Mouse (Mus musculus) MEL (cell line): ENCODE measurements around the gene Ppil6. TPM values are rescaled to one million over a fixed set of nuclear protein-coding genes. Genes with fewer than 3 reads are reported as not detected.

Source experiments
- DNase-seq: peaks from one replicate; pipeline ENCODE4 v3.0.0; 2011; ENCODE audit warnings: low read depth, low spot score
- H3K27ac ChIP-seq: 2 replicates; pipeline ENCODE4 v1.5.1; 2012; ENCODE audit warnings: low read depth, mild to moderate bottlenecking, control low read depth, low read length, moderate library complexity; ENCODE audit not compliant: control insufficient read depth
- H3K27me3 ChIP-seq, 2 experiments: fragments of 150-350 bp in 1 of 2; sonication (generic) in 1 of 2; 2 replicates each; pipeline ENCODE4 v1.6.1; 2012; ENCODE audit warnings: low read length in 2 of 2, mild to moderate bottlenecking in 2 of 2, improper control_type of control experiment in 1 of 2, moderate library complexity in 1 of 2; ENCODE audit not compliant: insufficient read depth in 2 of 2, control insufficient read depth in 1 of 2
- H3K36me3 ChIP-seq, 2 experiments: 2 replicates each; pipeline ENCODE4 v1.6.1; 2012 to 2014; ENCODE audit warnings: low read length in 2 of 2, improper control_type of control experiment in 1 of 2, inconsistent platforms in 1 of 2, mild to moderate bottlenecking in 1 of 2; ENCODE audit not compliant: insufficient read depth in 2 of 2, control insufficient read depth in 1 of 2
- H3K4me1 ChIP-seq, 2 experiments: fragments of 150-350 bp in 1 of 2; sonication (generic) in 1 of 2; 2 replicates each; pipeline ENCODE4 v1.6.1; 2012; ENCODE audit warnings: low read length in 2 of 2, improper control_type of control experiment in 1 of 2, mild to moderate bottlenecking in 1 of 2; ENCODE audit not compliant: insufficient read depth in 2 of 2, control insufficient read depth in 1 of 2
- H3K4me3 ChIP-seq, 2 experiments: fragments of 150-350 bp in 1 of 2; sonication (generic) in 1 of 2; 2 replicates each; pipeline ENCODE4 v1.5.1; 2012; ENCODE audit warnings: low read depth in 2 of 2, low read length in 2 of 2, mild to moderate bottlenecking in 2 of 2, moderate library complexity in 2 of 2, control low read depth in 1 of 2, improper control_type of control experiment in 1 of 2; ENCODE audit not compliant: control insufficient read depth in 1 of 2, insufficient read depth in 1 of 2
- H3K79me2 ChIP-seq: 2 replicates; pipeline ENCODE4 v1.6.1; 2012; ENCODE audit warnings: mild to moderate bottlenecking, low read length, moderate library complexity; ENCODE audit not compliant: control insufficient read depth, poor library complexity, insufficient read depth
- H3K9ac ChIP-seq: 2 replicates; pipeline ENCODE4 v1.6.1; 2012; ENCODE audit warnings: low read depth, mild to moderate bottlenecking, control low read depth, low read length, moderate library complexity; ENCODE audit not compliant: control insufficient read depth, poor library complexity, severe bottlenecking
- H3K9me3 ChIP-seq: fragments of 150-350 bp; sonication (generic); replicated peaks from 2 replicates; pipeline ENCODE4 v1.6.1; 2012; ENCODE audit warnings: mild to moderate bottlenecking, low read length, improper control_type of control experiment, moderate library complexity; ENCODE audit not compliant: insufficient read depth
- ELF1 ChIP-seq: IDR thresholded peaks from 2 replicates; pipeline ENCODE4 v1.6.1; 2014; ENCODE audit warnings: low read depth, mild to moderate bottlenecking, inconsistent platforms, low read length, improper control_type of control experiment, moderate library complexity
- EP300 ChIP-seq, 2 experiments: IDR thresholded peaks; 2 replicates each; pipeline ENCODE4 v1.6.1; 2011; ENCODE audit warnings: improper control_type of control experiment in 2 of 2, low read length in 2 of 2, low read depth in 1 of 2, mild to moderate bottlenecking in 1 of 2
- GATA1 ChIP-seq: IDR thresholded peaks from 2 replicates; pipeline ENCODE4 v1.6.1; 2011; ENCODE audit warnings: low read depth, low read length, improper control_type of control experiment
- HCFC1 ChIP-seq: IDR thresholded peaks from 2 replicates; pipeline ENCODE4 v1.6.1; 2012; ENCODE audit warnings: low read depth, mild to moderate bottlenecking, inconsistent platforms, low read length, improper control_type of control experiment, moderate library complexity
- MYC ChIP-seq: IDR thresholded peaks from 2 replicates; pipeline ENCODE4 v1.6.1; 2011; ENCODE audit warnings: low read depth, mild to moderate bottlenecking, low read length, improper control_type of control experiment, moderate library complexity
- NELFE ChIP-seq: IDR thresholded peaks from 2 replicates; pipeline ENCODE4 v1.6.1; 2011; ENCODE audit warnings: low read depth, low read length, improper control_type of control experiment
- NRF1 ChIP-seq: IDR thresholded peaks from 2 replicates; pipeline ENCODE4 v1.6.1; 2014; ENCODE audit warnings: low read depth, mild to moderate bottlenecking, inconsistent platforms, low read length, improper control_type of control experiment, moderate library complexity; ENCODE audit not compliant: poor library complexity, insufficient read depth, severe bottlenecking
- POLR2AphosphoS2 ChIP-seq: IDR thresholded peaks from 2 replicates; pipeline ENCODE4 v1.6.1; 2011; ENCODE audit warnings: low read length, improper control_type of control experiment
- POLR2AphosphoS5 ChIP-seq: IDR thresholded peaks from 2 replicates; pipeline ENCODE4 v1.6.1; 2012; ENCODE audit warnings: low read depth, borderline replicate concordance, mild to moderate bottlenecking, inconsistent platforms, low read length, moderate library complexity, mixed read lengths
- RCOR1 ChIP-seq: IDR thresholded peaks from 2 replicates; pipeline ENCODE4 v1.6.1; 2012; ENCODE audit warnings: low read depth, mild to moderate bottlenecking, inconsistent platforms, low read length, improper control_type of control experiment
- SMC3 ChIP-seq: IDR thresholded peaks from 2 replicates; pipeline ENCODE4 v1.6.1; 2011; ENCODE audit warnings: low read depth, low read length, improper control_type of control experiment
- TAL1 ChIP-seq: IDR thresholded peaks from 2 replicates; pipeline ENCODE4 v1.6.1; 2012; ENCODE audit warnings: mild to moderate bottlenecking, inconsistent platforms, low read length, moderate library complexity, mixed read lengths
- TBP ChIP-seq: IDR thresholded peaks from 2 replicates; pipeline ENCODE4 v1.8.0; 2011; ENCODE audit warnings: low read depth, low read length, improper control_type of control experiment
- TCF12 ChIP-seq: IDR thresholded peaks from 2 replicates; pipeline ENCODE4 v1.6.1; 2014; ENCODE audit warnings: low read depth, mild to moderate bottlenecking, inconsistent platforms, low read length, improper control_type of control experiment, moderate library complexity
- USF2 ChIP-seq, 2 experiments: IDR thresholded peaks; 2 replicates each; pipeline ENCODE4 v1.6.1; 2011 to 2012; ENCODE audit warnings: improper control_type of control experiment in 2 of 2, low read length in 2 of 2, borderline replicate concordance in 1 of 2, inconsistent platforms in 1 of 2, low read depth in 1 of 2, mild to moderate bottlenecking in 1 of 2; ENCODE audit not compliant: insufficient read depth in 1 of 2
- ZC3H11A ChIP-seq: IDR thresholded peaks from 2 replicates; pipeline ENCODE4 v1.6.1; 2012; ENCODE audit warnings: low read depth, mild to moderate bottlenecking, inconsistent platforms, low read length, improper control_type of control experiment
- ZKSCAN1 ChIP-seq: IDR thresholded peaks from 2 replicates; pipeline ENCODE4 v1.6.1; 2012; ENCODE audit warnings: low read depth, mild to moderate bottlenecking, inconsistent platforms, low read length, improper control_type of control experiment, moderate library complexity
- ZMIZ1 ChIP-seq: IDR thresholded peaks from 2 replicates; pipeline ENCODE4 v1.6.1; 2012; ENCODE audit warnings: low read depth, mild to moderate bottlenecking, inconsistent platforms, low read length, improper control_type of control experiment, moderate library complexity
- ZNF384 ChIP-seq: IDR thresholded peaks from 2 replicates; pipeline ENCODE4 v1.6.1; 2012; ENCODE audit warnings: low read depth, mild to moderate bottlenecking, inconsistent platforms, low read length, improper control_type of control experiment
- polyA plus RNA-seq, 2 experiments: library from polyadenylated mRNA; stranded (reverse) in 1 of 2; unstranded in 1 of 2; fragments of >175 nt in 1 of 2; fragments of >200 nt in 1 of 2; gene quantifications; 2 replicates each; pipeline versions ENCODE4 v1.2.1 to v1.2.4; 2012; ENCODE audit warnings: low replicate concordance in 2 of 2, low read depth in 1 of 2; ENCODE audit not compliant: insufficient read length in 2 of 2, insufficient read depth in 1 of 2, missing spikeins in 1 of 2
- total RNA-seq: library from RNA; depleted of rRNA; stranded (reverse); fragments of 300-350 nt; gene quantifications from 2 replicates; pipeline ENCODE4 v1.2.3, GENCODE M21; 2012

Ppil6 gene
- total and polyA plus RNA-seq, 3 experiments = not detected

DNA sequence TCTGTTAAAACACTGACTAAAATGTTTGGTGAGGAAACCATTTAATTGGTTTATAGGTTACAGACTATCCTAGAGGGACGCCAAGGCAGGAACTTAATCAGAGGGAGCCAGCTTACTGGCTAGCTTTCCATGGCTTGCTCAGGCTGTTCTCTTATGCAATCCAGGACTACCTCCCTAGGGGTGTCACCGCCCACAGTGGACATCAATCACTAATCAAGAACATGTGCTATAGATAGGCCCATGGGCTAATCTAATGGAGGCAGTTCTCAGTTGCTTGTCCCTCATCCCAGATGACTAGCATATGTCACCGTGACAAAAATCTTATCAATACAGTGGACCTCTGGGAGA, 47.7 kb downstream of the Ppil6 start:
- H3K27me3 ChIP-seq = no peaks in the 10 kb centered on the region
- H3K36me3 ChIP-seq = no peaks in the 10 kb centered on the region
- no peaks in the 10 kb centered on the region for H3K9me3 ChIP-seq
- no peak overlapping the region for H3K27ac ChIP-seq
- no peak for TF ChIP-seq ZNF384
- TF ChIP-seq, all 39 proteins: peak for 0
- no peak for DNase-seq
- Histone ChIP-seq H3K4me3 (no peak overlapping the region), H3K4me1 (no peaks in the 10 kb centered on the region), H3K9ac (no peak overlapping the region), H3K79me2 (no peaks in the 10 kb centered on the region)

DNA sequence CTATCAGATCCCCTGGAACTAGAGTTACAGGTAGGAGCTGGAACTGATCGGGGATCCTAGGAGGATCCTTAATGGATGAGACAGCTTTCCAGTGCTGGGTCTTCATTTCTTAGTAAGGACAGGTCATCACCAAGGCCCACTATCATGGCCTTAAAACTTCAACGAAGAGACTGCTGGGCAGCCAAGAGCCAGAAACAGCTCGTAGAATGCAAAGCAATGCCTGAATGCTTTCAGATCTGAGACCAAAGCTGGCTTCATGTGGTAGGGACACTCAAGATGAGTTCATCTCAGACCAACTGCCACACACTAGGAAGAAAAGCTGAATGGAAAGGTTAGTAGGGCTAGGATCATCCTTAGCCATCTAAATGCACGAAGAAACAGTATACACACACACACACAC, 48.7 kb downstream of the Ppil6 start:
- Histone ChIP-seq H3K9me3 (no peaks in the 10 kb centered on the region), H3K27me3 (no peaks in the 10 kb centered on the region), H3K27ac (no peak overlapping the region), H3K36me3 (no peaks in the 10 kb centered on the region), H3K4me3 (no peak overlapping the region), H3K79me2 (no peaks in the 10 kb centered on the region), H3K9ac (no peak overlapping the region), H3K4me1 (no peaks in the 10 kb centered on the region)
- DNase-seq = no peak
- no peak for TF ChIP-seq USF2 (IDR thresholded peaks at IDR 0.05; ENCODE audit: borderline replicate concordance in 1 of 2, insufficient read depth in 1 of 2, low read depth in 1 of 2, low read length in 2 of 2)
- TF ChIP-seq TAL1 = no peak
- TF ChIP-seq SMC3 = no peak
- no peak for TF ChIP-seq ZKSCAN1
- no peak for TF ChIP-seq POLR2AphosphoS2
- TF ChIP-seq HCFC1 = no peak
- no peak for TF ChIP-seq NRF1
- TF ChIP-seq GATA1 = no peak
- TF ChIP-seq ELF1 = no peak
- TF ChIP-seq MYC = no peak
- no peak for TF ChIP-seq RCOR1
- TF ChIP-seq ZC3H11A = no peak
- no peak for TF ChIP-seq TBP
- TF ChIP-seq ZMIZ1 = no peak
- TF ChIP-seq ZNF384 = no peak
- no peak for TF ChIP-seq TCF12
- TF ChIP-seq POLR2AphosphoS5 = no peak
- no peak for TF ChIP-seq NELFE
- TF ChIP-seq EP300 (IDR thresholded peaks at IDR 0.05; ENCODE audit: low read depth in 1 of 2, low read length in 2 of 2) = no peak
